Mouse (Mus musculus) forelimb bud, embryonic 11.5 days (tissue): ENCODE measurements around the gene Myoc.

ENCODE experiments used
- DNase-seq: peaks from one replicate; pipeline ENCODE4 v3.0.0-alpha.2; 2012; ENCODE audit warnings: low read depth, low spot score

Myoc gene

DNA sequence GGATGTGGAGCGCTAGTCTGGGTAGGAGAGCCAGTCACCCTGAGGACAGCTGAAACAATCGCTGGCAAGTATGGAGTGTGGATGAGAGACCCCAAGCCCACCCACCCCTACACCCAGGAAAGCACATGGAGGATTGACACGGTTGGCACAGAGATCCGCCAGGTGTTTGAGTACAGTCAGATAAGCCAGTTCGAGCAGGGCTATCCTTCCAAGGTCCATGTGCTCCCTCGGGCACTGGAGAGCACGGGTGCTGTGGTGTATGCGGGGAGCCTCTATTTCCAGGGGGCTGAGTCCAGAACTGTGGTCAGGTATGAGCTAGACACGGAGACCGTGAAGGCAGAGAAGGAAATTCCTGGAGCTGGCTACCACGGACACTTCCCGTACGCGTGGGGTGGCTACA lies 9.5 kb downstream of the Myoc start:
- no peak for DNase-seq

DNA sequence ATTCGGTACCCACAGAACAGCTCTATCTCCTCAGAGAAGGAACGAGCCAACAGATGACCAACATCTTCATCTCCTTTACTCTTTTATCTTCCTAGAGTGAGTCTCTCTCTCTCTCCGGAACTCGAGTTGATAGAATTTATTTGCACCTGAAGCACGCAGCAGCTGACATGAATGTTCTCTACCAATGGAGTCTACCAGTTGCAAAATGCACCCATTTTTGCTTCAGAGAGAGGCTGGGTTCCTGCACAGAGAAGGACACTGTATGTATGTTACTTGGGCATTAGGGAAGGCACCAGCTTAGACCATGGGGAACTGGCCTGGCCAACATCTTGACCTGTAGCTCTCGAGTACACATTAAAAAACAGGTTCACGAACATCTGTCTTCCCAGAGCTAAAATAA lies 19.2 kb downstream of the Myoc start, which contains the start of gene Myocos:
TSS of gene Myocos (minus strand) at position 101 of the 400 bp plus-strand sequence.
- no peak for DNase-seq

GRCm38 (mm10) chr1:162660276-162660860 lies 21.4 kb downstream of the Myoc start:
- no peak for DNase-seq

GRCm38 (mm10) chr1:162664826-162665475 lies 26.0 kb downstream of the Myoc start:
- DNase-seq: peak; percentile 89

DNA sequence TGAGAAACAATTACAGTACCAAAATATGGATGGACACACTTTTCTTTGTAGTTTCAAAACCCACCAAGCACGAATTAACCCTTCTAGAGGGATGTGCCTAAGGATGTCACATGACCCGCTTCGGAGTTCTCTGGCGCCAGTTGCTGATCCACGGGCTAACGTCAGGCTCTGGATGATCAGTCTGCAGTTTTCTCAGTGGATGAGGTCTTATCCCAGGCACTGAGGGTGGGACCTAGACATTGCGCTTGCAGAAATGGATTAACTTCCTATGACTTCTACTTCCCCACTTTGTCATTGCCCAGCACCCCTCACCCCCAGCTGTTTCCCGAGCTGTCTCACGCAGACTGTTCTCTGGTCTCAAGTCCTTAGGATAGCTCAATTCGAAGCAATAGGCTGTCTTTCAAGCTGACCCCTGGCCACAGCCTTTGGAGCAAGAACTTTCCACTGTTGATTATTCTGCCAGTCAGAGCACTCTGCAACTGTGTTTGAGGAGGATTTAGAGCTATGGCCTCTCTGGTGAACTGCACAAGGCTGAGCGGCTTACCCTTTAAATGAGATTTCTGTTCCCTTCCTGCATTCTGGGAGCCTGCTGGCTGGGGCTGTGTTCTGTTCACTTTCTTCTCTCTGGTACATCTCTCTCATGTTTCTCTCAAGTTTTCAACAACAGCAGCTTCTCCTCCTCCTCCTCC lies 26.7 kb downstream of the Myoc start:
- DNase-seq: peak; percentile 33

DNA sequence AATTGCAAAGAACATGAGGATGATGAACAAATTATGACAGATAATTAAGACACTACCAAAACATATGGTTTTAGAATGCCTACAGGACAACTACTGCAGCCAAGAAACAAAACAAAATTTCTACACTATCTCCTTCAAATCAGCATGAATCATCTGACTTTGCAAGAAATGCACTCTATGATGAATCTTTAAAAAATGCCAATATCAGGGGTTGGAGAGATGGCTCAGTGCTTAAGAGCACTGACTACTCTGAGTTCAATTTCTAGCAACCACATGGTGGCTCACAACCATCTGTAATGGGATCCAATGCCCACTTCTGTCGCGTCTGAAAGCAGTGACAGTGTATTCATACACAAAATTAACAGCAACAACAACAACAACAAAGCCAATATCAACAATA lies 54.8 kb downstream of the Myoc start:
- DNase-seq: no peak

- DNase-seq: no peak
Measured at GRCm38 (mm10) chr1:162697866-162698265, 58.9 kb downstream of the Myoc start.
